Mouse (Mus musculus) G1E (cell line): ENCODE results near the gene Srrm3. TPM values are rescaled to one million over a fixed set of nuclear protein-coding genes. Genes with fewer than 3 reads are reported as not detected.
A peak's percentile ranks its signal among the peaks of the same experiment; 100 is the strongest.

ENCODE experiments used
- ATAC-seq: 2 replicates; pipeline ENCODE4 v1.8.0; 2016; ENCODE audit warnings: mild to moderate bottlenecking; ENCODE audit not compliant: insufficient number of reproducible peaks, poor library complexity, low FRiP score, severe bottlenecking; ENCODE audit errors: extremely low read depth
- DNase-seq: peaks from one replicate; pipeline ENCODE4 v3.0.0; 2012; ENCODE audit warnings: low spot score
- H3K27me3 ChIP-seq: 2 replicates; pipeline ENCODE4 v1.6.1; 2012; ENCODE audit warnings: mild to moderate bottlenecking, low read length, inconsistent platforms; ENCODE audit not compliant: insufficient read depth
- H3K36me3 ChIP-seq: replicated peaks from 2 replicates; pipeline ENCODE3; 2012; ENCODE audit warnings: mild to moderate bottlenecking, inconsistent platforms
- H3K4me1 ChIP-seq: 2 replicates; pipeline ENCODE4 v1.6.1; 2012; ENCODE audit warnings: low read depth, low read length, inconsistent platforms, mixed read lengths; ENCODE audit not compliant: insufficient read depth
- H3K4me3 ChIP-seq: 2 replicates; pipeline ENCODE4 v1.5.1; 2012; ENCODE audit warnings: low read depth, mild to moderate bottlenecking, inconsistent platforms, low read length, moderate library complexity, mixed read lengths
- H3K9me3 ChIP-seq: replicated peaks from 2 replicates; pipeline ENCODE4 v1.6.1; 2012; ENCODE audit warnings: inconsistent platforms
- CTCF ChIP-seq: IDR thresholded peaks from 2 replicates; pipeline ENCODE4 v1.5.1; 2012; ENCODE audit warnings: low read depth, low read length, inconsistent platforms, mixed read lengths
- GATA1 ChIP-seq: IDR thresholded peaks from 2 replicates; pipeline ENCODE4 v1.6.1; 2012; ENCODE audit warnings: borderline replicate concordance, low read length, inconsistent platforms, mixed read lengths
- GATA2 ChIP-seq: IDR thresholded peaks from 2 replicates; pipeline ENCODE4 v1.6.1; 2012; ENCODE audit warnings: low read depth, low read length, inconsistent platforms, borderline replicate concordance
- POLR2AphosphoS5 ChIP-seq: IDR thresholded peaks from 2 replicates; pipeline ENCODE4 v1.6.1; 2012; ENCODE audit warnings: low read depth, low read length, inconsistent platforms; ENCODE audit not compliant: insufficient replicate concordance
- TAL1 ChIP-seq: conservative IDR thresholded peaks from 2 replicates; pipeline ENCODE4 v1.6.1; 2012; ENCODE audit warnings: low read depth, low read length, inconsistent platforms, mixed read lengths
- polyA plus RNA-seq: library from polyadenylated mRNA; stranded (reverse); fragments of >175 nt; gene quantifications from 2 replicates; pipeline ENCODE4 v1.2.3, GENCODE M21; 2012
- total RNA-seq, 2 experiments: library from RNA; stranded (forward) in 1 of 2; stranded (reverse) in 1 of 2; fragments of 200-1000 nt in 1 of 2; fragments of >200 nt in 1 of 2; fragmentation: Nextera tagmentation in 1 of 2; gene quantifications; 2 replicates each; pipeline ENCODE4 v1.2.3; 2014 to 2017

Srrm3 gene
- total and polyA plus RNA-seq, 3 experiments = 0.38 TPM; not detected in 2

DNA sequence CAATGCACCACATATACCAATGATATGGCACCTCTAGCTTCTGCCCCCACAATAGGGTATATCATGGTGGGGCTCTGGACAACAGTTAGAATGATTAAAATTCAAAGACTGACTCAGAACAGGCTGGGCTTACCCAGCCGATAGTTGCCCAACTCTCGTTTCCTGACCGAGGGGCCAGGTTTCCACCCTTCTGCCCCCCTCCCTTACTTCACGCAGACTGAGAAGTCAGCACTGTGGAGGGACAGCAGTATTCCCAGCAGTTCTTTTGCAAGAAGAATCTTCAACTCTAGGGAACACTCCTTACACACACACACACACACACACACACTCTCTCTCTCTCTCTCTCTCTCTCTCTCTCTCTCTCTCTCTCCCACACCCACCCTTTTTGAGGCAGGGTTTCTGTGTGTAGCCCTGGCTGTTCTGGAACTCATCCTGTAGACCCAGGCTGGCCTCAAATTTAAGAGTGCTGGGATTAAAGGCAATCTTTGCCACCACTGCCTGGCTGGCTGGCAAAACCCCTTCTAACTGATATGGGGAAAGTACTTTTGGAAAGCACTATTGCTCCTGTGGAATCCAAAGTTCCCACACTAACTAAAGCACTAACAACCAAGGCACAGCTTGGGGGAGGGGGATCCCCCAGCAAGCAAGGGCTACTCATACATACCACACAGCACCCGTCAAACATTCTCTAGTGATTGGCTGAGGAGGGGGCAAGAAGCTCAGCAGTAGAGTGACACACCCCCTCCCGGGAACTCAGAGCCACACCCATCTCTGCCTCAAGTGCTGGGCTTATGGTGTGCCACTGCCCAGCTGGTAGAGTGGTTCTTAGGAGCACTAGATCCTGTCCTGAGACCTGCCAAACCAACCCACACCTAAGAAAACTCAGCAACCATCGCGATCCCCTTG is 98.9 kb downstream of the Srrm3 start:
- no peak for DNase-seq
- Histone ChIP-seq H3K9me3 (no peaks in the 10 kb centered on the region), H3K4me1 (peaks cover 51% of the 10 kb centered on the region), H3K4me3 (no peak overlapping the region), H3K27me3 (no peaks in the 10 kb centered on the region), H3K36me3 (peaks cover 84% of the 10 kb centered on the region)
- TF ChIP-seq CTCF = no peak
- no peak for TF ChIP-seq POLR2AphosphoS5
- TF ChIP-seq TAL1 = no peak
- no peak for TF ChIP-seq GATA2
- TF ChIP-seq GATA1 = no peak
- no peak for ATAC-seq

DNA sequence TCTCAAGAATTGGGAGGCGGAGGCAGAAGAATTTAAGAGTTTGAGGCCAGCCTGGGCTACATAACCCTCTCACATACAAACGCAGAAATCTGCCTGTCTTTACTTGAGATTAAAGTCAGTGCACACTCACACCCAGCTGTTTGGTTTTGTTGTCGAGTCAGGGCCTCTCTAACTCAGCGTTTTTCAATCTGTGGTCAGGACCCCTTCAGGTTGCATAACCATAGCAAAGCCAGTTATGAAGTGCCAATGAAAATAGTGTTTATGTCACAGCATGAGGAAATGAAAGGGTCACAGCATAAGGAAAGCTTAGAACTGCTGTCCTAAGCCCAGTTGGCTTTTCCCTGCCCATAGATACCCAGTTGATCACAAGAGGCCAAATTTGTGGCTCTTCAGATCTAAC is 100.2 kb downstream of the Srrm3 start:
- H3K4me3 ChIP-seq = no peak overlapping the region
- ATAC-seq (no peak), DNase-seq (no peak)
- TF ChIP-seq POLR2AphosphoS5 (no peak), TAL1 (no peak), CTCF (no peak), GATA1 (no peak), GATA2 (no peak)
- H3K9me3 ChIP-seq = no peaks in the 10 kb centered on the region
- peaks cover 92% of the 10 kb centered on the region for H3K36me3 ChIP-seq
- H3K4me1 ChIP-seq = peaks cover 63% of the 10 kb centered on the region
- H3K27me3 ChIP-seq = no peaks in the 10 kb centered on the region; the same call in 1 of the 2 replicates

DNA sequence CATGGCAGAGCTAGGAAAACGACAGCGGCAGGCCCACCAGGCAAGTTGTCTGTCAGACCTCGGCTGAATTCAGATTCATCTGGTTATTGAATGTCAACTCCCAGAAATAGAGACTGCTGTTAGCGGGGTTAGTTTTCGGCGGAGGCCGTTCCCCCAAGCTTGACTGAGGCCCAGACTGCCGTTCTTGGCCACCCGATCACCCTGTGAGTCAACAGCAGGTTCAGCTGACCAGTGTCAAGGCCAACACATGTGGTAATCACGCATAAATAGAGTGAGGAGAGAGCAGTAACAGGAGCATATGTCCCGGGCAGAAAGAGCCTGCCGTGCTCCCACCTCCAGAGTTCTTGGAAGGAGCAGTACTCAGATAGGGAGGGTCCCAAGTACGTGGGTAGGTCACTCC is 100.6 kb downstream of the Srrm3 start:
- DNase-seq = no peak
- no peaks in the 10 kb centered on the region for H3K9me3 ChIP-seq
- no peaks in the 10 kb centered on the region; the same call in 1 of the 2 replicates for H3K27me3 ChIP-seq
- H3K4me1 ChIP-seq = peaks cover 65% of the 10 kb centered on the region
- no peak overlapping the region for H3K4me3 ChIP-seq
- TF ChIP-seq POLR2AphosphoS5 = no peak
- TF ChIP-seq GATA2 = no peak
- no peak for TF ChIP-seq TAL1
- TF ChIP-seq GATA1 = no peak
- no peak for TF ChIP-seq CTCF
- H3K36me3 ChIP-seq = peaks cover 94% of the 10 kb centered on the region
- ATAC-seq = no peak

DNA sequence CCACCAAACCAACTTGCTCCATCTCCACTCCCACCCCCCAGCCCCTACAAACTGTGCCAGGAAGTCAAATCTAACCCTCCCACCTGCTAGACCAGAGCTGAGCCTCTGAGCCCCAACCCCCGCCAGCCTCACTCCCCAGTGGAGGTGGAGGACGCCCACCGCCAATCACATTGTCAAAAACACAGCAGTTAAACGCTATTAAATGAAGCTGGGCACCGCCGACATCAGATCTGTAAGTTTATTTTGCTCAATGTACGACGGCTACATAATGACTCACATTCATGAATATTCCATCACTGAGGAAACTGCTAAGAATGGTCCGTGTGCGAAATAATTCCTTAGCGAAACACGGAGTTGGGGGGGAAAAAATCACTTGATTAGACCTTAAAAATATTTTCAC is 101.5 kb downstream of the Srrm3 start:
- TF ChIP-seq GATA1 = no peak
- no peak for TF ChIP-seq GATA2
- TF ChIP-seq CTCF = no peak
- no peak for TF ChIP-seq TAL1
- Histone ChIP-seq H3K9me3 (no peaks in the 10 kb centered on the region), H3K36me3 (peaks cover 98% of the 10 kb centered on the region), H3K4me3 (no peak overlapping the region), H3K27me3 (no peaks in the 10 kb centered on the region; the same call in 1 of the 2 replicates), H3K4me1 (peaks cover 72% of the 10 kb centered on the region)
- DNase-seq (no peak), ATAC-seq (no peak)

DNA sequence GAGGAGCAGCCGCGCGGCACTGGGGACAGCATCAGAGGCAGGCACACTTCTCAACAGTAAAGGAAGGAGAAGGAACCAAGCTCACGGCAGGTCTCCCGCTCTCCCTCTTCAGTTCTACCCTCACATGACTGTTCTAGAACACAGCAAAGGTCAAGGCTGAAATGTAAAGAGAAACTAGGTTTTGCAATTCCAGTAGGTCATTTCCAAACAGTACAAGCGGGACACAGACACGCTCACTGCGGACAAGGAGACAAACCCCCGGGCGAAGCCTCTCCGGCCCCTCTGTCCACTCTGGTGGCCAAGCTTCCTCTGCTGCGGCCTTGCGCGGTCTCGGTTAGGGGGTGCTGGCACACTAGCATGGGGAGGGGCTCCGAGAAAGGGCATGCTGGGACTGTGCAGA is 102.3 kb downstream of the Srrm3 start:
- Histone ChIP-seq H3K36me3 (peaks cover 98% of the 10 kb centered on the region), H3K9me3 (no peaks in the 10 kb centered on the region), H3K4me1 (peaks cover 77% of the 10 kb centered on the region), H3K27me3 (no peaks in the 10 kb centered on the region; the same call in 1 of the 2 replicates), H3K4me3 (peak overlapping the region; percentile 20; the same call in 1 of the 2 replicates)
- DNase-seq = no peak
- TF ChIP-seq CTCF (no peak), GATA1 (no peak), TAL1 (no peak), GATA2 (no peak), POLR2AphosphoS5 (no peak)
- no peak for ATAC-seq

DNA sequence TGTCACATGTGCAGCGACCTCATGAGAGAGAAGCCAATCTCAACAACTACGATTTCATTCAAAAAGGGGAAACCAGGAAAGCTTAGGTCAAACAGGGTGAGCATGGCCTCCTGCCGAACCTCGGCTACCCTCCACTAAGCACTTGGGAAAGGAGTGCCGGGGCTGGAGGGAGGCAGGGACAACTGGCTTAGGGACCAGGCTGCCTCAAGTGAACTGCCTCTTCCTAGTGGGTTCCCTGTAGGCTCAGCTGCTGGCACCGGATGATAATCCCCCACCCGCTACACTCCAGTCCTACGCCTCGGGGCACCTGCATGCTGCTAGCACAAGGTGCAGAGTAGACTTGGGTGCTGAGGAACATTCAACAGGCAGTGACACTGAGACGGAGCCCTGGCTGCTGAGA is 103.0 kb downstream of the Srrm3 start:
- Histone ChIP-seq H3K4me1 (peaks cover 82% of the 10 kb centered on the region), H3K4me3 (no peak overlapping the region; the same call in 1 of the 2 replicates), H3K36me3 (peaks cover 98% of the 10 kb centered on the region), H3K9me3 (no peaks in the 10 kb centered on the region), H3K27me3 (no peaks in the 10 kb centered on the region; the same call in 1 of the 2 replicates)
- ATAC-seq (no peak), DNase-seq (no peak)
- no peak for TF ChIP-seq GATA2
- no peak for TF ChIP-seq GATA1
- no peak for TF ChIP-seq POLR2AphosphoS5
- TF ChIP-seq CTCF = no peak
- TF ChIP-seq TAL1 = no peak
